Mouse (Mus musculus): Measurements from ENCODE around the gene Sept3.
"Not testable (repeated sequence)": the region's sequence is repeated elsewhere in the genome, so short reads cannot be mapped to it uniquely, and the experiment has no call there.

The Sept3 gene

DNA sequence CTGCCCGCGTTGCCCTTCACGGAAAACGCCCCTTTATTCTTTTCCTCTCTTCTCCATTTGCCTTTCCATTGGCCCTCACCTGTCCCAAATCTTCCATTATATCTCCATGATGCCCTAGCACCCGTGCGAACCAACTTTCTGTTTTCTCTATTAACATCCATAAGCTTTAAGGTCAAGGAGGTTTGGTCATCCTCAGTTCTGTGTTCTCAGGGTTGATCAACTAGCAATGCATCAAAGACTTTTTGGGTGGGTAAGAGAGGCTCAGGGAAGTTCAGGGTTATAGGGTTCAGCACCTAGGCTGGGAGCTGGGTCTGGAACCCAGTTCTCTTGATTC is at the start of gene Sept3:
Gene Sept3 (plus strand): TSS at position 301 of the 334 bp plus-strand sequence.
- ATAC-seq (ENCODE audit: insufficient number of reproducible peaks, low FRiP score, low TSS enrichment): no peak

DNA sequence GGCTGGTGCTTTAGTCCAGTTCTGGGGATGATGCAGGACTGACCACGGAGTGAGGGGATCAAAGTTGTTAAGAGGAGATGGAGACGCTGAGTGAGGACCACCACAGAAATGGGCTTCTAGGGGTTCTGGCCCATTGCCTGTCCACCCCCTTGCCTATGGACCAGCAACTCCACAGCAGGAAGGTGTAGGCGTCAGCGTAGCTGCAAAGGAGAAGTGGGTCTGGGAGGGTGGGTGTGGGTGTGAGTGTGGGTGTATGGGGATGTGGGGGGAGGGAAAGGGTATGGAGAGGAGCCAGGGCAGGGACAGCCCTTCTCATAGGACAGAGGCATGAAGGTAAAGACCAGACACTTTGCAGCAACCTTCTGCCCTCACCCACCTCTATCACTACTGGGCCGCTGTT is 48.9 kb upstream of the Sept3 start:
- no peak for ATAC-seq (ENCODE audit: insufficient number of reproducible peaks, low FRiP score, low TSS enrichment)

DNA sequence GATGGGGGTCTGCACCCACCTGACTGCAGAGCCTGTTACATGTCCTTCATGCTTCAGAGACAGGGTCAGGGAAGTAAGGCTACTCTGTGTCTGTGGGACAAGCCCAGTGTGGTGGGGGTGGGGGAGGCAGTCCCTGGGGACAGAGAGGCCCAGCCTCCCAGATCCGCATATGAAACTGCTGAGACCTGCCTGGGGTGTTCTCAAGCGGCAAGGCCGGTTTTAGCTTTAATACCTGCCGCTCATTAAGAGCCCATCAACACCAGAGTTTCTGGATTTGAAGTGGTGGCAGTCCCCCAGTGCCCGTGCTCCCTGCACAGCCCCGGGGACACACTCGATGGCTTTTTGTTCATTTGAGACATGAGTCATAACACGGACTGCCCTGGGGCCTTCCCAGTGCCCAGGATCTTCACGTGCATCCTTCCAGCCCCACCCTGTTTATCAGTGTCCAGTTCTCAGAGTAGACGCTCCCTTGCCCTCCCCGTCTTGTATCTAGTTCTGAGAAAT is 45.1 kb upstream of the Sept3 start:
- no peak for ATAC-seq (ENCODE audit: insufficient number of reproducible peaks, low FRiP score, low TSS enrichment)

DNA sequence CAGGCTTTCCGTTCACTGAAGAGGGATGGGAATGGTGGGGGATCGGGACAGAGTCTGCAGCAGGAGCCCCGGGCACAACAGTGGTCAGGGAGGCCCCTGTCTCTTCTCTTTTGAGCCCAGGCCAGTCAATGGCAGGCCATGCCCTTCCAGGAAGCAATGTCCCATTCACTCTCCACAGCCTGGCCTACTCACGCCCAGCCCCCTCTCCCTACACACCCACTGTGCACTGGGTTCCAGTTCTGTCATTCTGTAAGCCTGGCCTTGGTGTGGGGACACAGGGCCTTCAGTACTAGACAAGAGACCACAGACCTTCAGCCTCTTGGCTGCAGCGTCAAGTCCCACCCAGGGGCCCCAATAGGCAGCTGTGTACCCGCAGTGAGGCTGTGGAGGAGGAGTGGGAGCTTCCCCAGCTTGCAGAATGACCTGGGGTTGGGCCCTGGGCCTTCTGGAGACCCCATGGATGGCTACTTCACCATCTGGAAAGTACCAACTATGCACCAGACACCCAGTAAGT is 44.5 kb upstream of the Sept3 start:
- no peak for ATAC-seq (ENCODE audit: insufficient number of reproducible peaks, low FRiP score, low TSS enrichment)

DNA sequence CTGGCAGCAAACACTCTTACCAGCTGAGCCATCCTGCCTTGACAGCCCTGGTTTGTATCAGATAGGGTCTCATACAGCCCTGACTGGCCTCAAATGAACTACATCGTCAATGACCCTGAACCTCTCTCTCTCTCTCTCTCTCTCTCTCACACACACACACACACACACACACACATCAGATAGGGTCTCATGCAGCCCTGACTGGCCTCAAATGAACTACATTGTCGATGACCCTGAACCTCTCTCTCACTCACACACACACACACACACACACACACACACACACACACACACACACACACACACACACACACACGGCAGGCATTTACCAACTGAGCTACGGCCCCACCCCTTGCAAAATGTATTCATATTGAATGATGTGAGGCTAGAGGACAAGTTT is 43.6 kb upstream of the Sept3 start:
- ATAC-seq (ENCODE audit: insufficient number of reproducible peaks, low FRiP score, low TSS enrichment): no peak

DNA sequence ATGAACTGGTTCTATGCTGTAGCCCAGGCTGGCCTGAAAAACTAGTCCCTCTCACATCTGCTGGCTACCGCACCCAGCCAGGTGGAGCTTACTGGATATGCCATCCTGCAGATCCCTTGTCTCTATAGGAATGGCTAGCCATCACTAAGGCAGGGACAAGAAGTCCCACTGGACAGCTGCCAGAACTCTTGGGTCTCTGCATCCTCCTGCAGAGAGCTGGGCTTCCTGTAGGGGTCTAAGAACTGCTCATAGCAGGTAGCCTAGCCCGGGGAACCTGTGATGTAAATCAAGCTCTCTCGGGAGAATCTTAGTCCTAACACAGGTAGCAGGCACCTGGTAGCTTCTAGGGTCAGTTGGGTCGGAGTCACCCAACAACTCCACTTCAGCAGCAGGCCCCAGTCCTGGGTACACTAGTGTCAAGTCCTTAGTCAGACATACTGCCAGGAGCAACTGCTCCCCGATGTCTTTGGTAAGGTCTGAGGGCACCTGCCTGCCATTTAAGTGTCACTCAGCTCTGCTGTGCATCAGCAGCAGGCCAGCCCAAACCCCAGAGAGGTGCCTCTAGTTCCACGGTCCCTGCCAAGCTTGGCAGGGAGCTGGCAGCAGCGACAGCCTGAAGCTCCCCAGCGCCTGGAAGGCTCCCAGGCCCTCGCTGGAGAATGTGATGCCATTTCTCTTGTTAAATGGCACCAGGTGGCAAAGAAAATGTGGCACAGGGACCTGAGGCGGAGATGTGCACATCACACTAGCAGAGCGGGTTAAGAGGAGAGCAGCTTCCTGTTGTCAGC is 42.9 kb upstream of the Sept3 start:
- ATAC-seq (ENCODE audit: insufficient number of reproducible peaks, low FRiP score, low TSS enrichment): peak; percentile 77

DNA sequence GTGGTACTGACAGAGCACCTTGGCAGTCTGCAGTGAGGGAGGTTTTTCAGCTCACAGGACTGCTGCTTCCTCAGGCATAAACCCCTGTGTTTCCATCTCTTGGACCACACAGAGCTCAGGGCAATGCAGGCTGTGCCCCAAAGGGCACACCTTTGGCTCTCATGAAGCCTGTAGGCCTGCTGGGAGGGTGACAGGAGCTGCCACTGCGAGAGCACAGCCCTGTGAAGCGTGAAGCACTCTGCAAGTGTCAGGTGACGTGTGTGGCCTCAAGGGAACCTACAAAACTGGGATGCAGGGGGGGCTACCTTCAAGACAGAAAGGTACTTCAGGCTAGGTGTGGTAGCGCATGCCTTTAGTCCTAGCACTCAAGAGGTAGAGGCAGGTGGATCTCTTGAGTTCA is 42.0 kb upstream of the Sept3 start:
- peak; percentile 11; the same call in 1 of the 2 replicates for ATAC-seq (ENCODE audit: insufficient number of reproducible peaks, low FRiP score, low TSS enrichment)

DNA sequence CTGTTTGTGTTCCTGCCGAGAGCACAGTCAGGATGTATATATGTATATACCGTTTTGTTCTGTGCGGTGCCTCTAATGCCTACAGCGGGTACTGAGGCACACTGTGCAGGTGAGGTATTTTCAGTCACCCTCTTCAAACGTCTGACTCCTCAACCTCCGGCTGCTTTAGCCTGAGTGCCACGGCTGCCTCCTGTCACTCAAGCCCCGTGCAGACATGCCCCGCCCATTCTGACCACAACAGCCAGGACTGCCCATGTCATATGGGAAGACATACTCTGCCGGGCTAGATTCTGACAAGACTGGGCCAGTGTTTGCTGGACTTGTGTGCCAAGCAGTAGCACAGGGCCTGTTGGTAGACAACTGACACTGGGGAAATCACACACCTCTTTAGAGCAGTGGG is 39.0 kb upstream of the Sept3 start:
- no peak for ATAC-seq (ENCODE audit: insufficient number of reproducible peaks, low FRiP score, low TSS enrichment)

DNA sequence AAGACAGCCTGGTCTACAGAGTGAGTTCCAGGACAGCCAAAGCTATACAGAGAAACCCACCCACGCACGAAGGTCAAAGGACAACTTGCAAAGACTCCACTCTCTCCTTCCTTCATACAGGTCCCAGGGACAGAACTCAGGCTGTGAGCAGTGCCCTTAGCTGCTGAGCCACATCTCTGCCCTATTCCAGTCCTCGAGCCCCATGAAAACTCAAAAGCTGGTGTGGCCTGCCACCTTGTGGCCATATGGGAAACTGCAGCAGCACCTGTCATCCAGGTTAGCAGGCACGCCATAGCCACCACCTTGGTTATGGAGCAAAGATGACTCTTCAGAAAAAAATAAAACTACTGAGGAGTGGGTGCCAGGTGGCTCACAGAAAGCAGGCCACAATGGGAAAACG is 38.1 kb upstream of the Sept3 start:
- ATAC-seq (ENCODE audit: insufficient number of reproducible peaks, low FRiP score, low TSS enrichment): peak; percentile 37; the same call in 1 of the 2 replicates

DNA sequence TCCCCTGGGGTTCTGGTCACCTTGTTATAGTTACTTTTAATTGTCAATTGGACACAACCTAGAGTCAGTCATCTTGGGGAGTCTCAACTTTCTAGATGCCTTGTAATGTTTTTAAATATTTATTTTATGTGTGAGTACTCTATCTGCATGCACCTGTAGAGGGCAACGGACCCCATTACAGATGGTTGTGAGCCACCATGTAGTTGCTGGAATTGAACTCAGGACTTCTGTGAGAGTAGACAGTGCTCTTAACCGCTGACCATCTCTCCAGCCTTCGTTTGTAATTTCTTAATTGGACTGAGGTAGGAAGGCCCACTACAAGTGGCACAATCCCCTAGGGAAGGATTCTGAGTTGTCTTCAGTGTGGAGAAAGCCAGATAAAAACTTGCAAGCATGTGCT is 31.4 kb upstream of the Sept3 start:
- ATAC-seq (ENCODE audit: insufficient number of reproducible peaks, low FRiP score, low TSS enrichment): no peak

DNA sequence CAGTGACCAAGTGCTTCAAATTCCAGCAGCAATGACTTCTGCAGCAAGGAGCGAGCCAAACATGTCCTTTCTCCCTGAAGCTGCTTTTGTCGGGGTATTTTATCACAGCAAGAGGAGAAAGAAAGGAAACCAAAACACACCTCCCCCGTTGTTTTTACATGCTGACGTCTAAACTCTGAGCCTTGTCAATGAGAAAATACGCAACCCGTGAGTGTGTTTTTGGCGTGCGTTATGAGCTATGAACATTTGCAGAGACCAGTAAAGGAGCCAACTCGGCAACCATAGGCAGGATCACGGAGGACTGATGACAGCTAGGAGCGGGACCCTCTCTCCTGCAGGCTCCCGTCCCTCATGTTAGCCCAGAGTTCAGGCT is 31.0 kb upstream of the Sept3 start:
- 0 out of 2 replicates have a peak, but pooled peaks have one; percentile 18 for ATAC-seq (ENCODE audit: insufficient number of reproducible peaks, low FRiP score, low TSS enrichment)

DNA sequence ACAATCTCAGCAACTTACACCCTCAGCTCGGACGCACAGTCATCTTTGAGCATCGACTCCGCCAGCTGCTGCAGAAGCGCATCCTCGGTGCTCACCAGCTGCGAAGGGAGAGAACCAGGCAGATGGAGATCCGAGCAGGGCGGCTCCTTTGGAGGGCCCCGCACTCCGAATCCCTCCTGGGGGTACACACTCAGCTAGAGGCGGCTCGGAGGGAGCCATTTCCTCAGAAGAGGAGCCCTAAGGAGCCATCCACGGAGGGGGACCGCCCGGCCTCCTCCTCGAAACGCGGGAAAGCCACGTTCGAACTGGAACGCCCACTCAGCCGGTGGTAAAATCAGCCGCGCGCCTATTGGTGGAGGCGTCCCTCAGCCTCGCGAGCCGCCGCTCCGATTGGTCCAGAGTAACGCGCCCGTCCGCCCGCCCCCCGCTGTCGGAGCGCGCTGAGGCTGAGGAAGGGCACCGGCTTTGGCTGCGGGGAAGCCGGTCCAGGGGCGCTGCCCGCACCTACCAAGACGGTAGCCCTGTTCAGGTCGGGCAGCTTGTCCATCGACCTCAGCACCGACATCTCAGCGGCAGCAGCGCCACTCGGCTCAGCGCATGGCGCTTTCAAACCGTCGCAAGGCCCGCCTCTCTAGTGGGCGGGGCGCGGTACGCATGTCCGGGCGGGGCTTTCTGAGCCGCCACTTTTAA is 30.4 kb upstream of the Sept3 start, which contains the start of gene Cenpm:
Gene Cenpm (minus strand): TSS at position 634 of the 690 bp plus-strand sequence.
- peak; percentile 95 for ATAC-seq (ENCODE audit: insufficient number of reproducible peaks, low FRiP score, low TSS enrichment)

DNA sequence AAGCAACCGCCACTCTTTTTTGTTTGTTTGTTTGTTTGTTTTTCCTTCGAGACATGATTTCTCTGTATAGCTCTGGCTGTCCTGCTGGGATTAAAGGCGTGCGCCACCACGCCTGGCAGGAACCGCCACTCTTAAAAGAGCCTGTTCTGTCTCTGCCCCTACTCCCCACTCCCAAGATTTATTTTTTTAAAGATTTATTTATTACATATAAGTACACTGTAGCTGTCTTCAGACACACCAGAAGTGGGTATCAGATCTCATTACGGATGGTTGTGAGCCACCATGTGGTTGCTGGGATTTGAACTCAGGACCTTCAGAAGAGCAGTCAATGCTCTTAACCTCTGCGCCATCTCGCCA is 29.9 kb upstream of the Sept3 start:
- ATAC-seq (ENCODE audit: insufficient number of reproducible peaks, low FRiP score, low TSS enrichment): not testable (repeated sequence)

DNA sequence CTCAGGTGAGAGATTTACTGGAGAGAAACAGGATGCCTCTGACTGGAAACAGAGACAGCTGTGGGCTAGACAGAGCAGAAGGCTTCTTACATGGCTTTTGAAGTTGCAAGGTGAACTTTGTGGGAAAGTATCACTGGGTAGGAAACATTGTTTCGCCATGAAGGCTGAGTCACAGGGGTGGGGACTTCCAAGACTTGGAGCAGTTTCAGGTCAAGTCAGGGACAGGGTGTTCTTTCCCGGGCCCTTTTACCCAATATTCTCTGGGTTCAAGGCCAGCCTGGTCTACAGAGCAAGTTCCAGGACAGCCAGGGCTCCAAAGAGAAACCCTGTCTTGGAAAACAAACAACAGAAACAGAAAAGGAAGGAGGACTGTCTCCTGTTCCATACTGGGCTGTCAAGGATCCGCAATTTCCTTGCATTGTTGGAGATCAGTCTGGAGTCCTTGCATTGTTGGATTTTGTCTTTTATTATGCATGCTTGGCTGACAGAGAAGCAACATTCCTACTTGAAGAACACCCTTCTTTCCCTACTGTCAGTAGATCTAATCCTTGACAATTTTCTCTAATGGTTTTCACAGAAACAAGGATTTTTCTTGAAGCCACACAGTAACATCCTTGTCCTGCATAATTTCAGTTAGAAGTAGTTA is 27.4 kb upstream of the Sept3 start:
- ATAC-seq (ENCODE audit: insufficient number of reproducible peaks, low FRiP score, low TSS enrichment): no peak

DNA sequence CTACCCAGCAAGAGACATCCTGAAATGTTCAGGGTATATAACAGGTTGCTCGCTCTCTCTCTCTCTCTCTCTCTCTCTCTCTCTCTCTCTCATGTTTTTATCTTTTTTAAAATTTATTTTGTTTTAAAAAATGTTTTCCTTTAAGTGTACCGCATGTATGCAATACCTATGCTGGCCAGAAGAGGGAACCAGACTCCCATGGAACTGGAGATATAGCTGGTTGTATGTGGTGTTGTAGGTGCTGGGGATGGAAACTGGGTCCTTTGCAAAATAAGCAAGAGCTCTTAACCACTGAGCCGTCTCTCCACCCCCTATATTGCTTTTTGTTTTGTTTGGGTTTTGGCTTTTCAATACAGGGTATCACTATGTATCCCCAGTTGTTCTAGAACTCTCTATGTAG is 23.1 kb upstream of the Sept3 start:
- ATAC-seq (ENCODE audit: insufficient number of reproducible peaks, low FRiP score, low TSS enrichment): no peak

DNA sequence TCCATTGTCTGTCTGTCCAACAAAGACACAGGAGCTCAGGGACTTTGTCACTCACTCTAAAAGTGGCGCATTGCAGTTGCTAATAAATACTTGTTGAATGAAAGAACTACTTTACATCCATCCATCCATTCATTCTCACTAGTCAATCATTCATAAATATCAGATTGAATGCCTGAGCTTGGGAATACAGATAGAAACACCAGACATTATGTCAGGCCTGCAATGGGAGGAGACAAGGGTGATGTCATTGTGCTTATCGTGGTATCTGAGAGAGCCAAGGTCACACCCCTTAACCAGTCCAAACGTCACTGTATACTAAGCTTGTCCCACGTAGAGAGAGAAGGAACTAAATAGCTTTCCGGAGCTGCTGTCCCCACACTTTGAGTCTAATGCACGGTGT is 22.6 kb upstream of the Sept3 start, which contains the start of gene 1500009C09Rik:
Gene 1500009C09Rik (plus strand): TSS at position 301 of the 400 bp plus-strand sequence.
- no peak for ATAC-seq (ENCODE audit: insufficient number of reproducible peaks, low FRiP score, low TSS enrichment)

DNA sequence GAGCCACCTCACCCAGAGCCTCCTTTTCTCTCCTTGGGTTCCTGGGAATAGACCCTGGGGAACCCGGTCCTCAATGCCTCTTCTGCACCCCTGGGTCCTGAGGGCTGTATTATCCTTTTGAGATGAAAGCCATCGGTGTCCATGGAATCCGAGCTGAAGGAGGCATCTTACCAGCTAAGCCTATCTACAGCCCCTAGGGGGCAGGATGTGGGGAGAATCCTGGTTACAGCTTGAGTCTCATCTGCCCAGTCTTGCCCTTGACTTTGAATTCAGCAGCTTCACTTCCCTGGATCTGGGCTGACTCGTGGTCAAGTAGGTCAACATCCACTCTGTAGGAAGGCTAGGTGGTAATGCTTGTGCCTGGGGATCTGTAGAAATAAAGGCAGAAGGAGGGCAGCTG is 19.4 kb upstream of the Sept3 start:
- ATAC-seq (ENCODE audit: insufficient number of reproducible peaks, low FRiP score, low TSS enrichment): no peak; the same call in 1 of the 2 replicates

DNA sequence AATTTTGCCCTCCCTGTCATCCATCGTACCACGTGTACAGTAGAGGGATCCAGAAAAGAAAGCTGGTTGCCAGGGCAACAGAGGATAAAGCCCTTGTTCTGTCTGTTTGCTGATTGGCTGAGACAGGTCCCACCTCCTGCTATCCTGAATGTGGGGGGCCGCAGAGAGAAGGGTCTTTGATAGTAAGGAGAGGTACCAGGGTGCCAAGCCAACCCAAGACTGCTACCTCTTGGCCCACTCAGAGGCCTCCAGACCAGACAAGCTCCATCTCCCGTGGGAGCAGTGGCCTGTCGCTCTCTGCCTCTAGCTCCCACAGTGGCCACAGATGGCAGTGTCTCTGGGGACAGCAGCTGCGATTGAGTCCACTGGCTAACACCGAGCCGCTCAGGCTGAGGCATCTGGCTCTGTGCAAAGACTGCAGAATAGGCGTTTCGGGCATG is 18.7 kb upstream of the Sept3 start:
- peak; percentile 78 for ATAC-seq (ENCODE audit: insufficient number of reproducible peaks, low FRiP score, low TSS enrichment)

DNA sequence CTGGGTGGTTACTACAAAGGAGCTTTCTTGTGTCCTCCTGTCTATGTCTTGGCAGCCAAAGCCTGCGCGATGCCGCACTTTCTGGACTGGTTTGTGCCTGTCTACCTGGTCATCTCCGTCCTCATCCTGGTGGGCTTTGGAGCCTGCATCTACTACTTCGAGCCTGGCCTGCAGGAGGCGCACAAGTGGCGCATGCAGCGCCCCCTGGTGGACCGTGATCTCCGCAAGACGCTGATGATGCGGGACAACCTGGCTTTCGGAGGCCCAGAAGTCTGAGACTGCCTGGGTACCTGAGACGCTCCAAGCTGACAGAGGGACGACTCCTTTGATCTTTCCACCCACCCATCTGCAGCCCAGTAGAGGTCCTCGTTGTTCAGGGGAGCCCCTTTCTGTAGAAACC is 15.2 kb upstream of the Sept3 start:
- no peak for ATAC-seq (ENCODE audit: insufficient number of reproducible peaks, low FRiP score, low TSS enrichment)

DNA sequence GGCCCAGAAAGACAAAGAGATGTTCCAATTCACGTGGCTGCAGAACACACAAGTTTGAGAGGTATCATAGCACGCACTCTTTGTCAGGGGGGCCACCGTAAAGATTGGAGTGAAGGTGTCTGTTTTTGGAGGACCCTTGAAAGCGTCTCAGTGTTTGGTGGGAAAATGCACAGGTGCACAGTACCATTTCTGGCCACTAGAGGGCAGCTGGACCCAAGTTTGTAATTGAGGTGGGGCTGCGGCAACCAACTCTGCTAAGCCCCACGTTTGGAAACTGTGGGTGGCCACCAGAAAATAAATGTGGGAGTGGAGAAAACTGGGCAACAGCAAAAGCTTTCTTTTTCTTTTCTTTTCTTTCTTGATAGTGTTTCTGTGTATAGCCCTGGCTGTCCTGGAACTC is 8.3 kb upstream of the Sept3 start:
- no peak for ATAC-seq (ENCODE audit: insufficient number of reproducible peaks, low FRiP score, low TSS enrichment)

DNA sequence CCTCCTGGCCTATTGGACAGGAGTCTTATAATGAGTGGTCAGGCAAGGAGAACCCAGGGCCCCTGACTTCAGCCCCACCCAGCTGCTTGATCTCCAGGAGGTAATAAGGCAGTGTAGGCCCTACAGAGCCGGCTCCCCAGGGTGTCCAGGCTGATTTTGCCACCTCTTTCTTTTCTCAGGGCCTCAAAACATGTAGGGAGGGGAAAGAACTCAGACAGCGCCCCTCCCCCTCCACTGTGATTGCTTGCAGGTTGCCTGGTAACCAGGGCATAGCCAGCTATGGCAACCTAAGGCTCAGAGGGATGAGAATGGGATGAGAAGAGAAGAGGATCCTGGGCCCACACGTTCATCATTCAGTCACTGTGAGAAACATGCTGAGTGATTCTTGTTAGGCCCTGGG is 6.5 kb upstream of the Sept3 start:
- ATAC-seq (ENCODE audit: insufficient number of reproducible peaks, low FRiP score, low TSS enrichment): no peak
